Mouse (Mus musculus) embryo, embryonic 10.5 days (tissue): ENCODE results near the gene Adcy3.
"Not testable (repeated sequence)": the region's sequence is repeated elsewhere in the genome, so short reads cannot be mapped to it uniquely, and the experiment has no call there.

Source experiments
- DNase-seq: peaks from one replicate; pipeline ENCODE4 v3.0.0-alpha.2; 2015; ENCODE audit warnings: low spot score

Gene Adcy3

DNA sequence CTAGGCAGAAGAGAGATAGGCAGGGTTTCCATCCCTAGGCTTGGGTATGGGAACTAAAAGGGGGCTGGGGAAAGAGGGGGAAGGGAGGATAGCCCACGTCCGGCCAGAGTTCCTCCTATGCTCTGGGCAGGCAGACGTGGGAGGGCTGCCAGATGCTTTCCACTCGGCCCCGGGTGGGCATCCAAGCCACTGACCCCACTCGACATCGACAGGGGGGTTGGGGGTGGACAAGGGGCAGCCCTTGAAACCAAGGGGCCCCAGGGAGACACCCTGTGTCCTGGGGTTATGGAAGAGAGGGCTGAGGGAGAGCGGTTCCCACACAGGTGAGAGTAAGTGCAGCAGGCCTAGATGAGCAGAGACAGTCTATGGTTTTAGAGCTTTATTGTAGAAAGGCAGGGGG, 107.4 kb downstream of the Adcy3 start:
- not testable (repeated sequence) for DNase-seq

DNA sequence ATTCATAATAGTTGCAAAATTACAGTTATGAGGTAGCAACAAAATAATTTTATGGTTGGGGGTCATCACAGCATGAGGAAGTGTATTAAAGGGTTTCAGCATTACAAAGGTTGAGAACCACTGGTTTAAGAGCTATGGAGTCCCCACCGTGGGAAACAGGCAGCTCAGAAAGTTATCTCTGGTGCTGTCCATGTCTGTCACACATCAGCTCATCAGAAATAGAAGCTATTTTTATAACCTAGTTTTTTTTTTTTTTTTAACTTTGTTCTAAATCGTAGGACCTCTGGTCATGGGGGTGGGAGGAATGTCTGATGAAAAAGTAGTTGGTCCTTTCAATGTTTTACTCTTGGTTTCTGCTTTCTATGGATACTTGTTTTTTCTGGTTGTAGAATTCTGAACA, 110.9 kb downstream of the Adcy3 start:
- no peak for DNase-seq

DNA sequence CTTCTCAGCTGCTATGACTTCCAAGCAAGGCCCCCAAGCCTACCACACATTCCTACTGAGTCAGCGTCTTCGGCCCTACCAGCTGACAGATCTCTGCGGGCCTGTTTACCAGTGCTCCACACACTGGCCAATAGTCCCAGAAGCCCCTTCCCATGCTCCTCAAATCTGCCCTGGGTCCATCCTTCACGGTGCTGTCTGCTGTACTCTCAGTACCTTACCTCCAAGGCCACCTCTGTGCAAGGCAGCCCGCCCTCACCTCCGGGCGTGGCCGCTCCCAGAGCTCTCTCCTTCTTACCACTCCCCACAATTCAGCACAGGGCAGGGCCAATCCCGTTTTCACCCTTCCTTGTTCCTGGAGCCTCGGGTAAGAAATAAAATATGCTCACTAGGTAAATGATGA, 112.8 kb downstream of the Adcy3 start:
- DNase-seq, result no peak

DNA sequence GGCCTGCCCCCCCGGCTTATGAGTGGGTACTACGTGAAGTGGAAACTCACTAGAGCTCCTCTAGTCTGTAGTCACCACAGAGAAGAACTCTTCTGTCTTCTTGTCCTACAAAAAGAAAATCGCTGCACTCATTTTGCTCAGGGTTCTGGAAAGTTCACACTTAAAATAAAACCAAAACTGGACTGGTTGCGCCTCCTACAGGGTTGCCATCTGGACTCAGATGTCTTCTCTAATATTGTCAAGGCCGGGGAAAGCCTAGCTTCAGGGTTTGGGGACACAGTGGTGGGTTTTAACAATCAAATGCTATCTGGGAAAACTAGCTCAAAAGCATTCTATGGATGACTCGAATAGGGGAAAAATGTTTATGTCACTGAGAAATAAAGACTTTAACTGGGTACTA, 116.9 kb downstream of the Adcy3 start:
- DNase-seq, result no peak

DNA sequence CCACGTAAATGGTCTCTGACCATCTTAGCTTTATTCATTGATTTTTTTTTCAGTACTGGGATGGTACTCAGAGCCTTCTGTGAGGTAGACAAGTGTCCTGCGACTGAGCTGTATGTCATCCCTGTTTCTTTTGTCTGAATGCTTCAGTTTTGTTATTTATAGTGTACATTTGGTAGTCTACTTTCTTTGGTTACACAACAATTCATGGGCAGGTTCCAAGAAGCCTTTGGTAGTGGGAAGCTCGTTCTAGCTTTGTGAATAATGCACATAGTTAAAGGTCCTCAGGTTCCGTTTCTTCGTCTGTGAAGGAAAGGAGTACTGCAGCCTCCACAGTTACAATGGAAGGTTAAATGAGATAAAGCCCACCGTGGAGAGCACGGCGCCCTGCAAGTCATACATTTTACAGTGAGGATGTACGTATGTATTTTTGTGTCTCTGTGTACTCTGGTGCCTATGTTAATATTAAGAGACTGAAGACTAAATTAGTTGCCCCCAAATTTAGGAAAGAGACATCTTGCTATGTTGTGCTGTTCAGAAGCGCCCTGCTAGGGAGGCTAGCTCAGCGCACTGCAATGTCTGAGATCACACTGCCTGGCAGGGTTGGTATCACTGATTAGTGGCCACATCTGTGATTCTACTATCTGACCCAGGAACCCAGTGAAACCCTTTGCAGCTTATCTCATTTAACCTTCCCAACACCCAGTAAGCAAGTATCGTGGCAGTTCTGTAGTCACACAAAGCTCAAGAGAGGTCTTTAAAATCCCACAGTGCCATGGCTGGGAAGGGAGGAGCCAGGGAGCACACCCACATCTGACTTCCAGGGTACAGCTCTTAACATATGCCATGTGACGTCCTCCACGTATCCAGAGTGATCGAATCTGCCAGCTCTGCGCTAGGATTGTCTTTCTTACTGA, 120.1 kb downstream of the Adcy3 start:
- no peak for DNase-seq
